Mouse (Mus musculus) kidney, adult 9 months (tissue): ENCODE results near the gene Tnfrsf18.

Experiments used
- DNase-seq: peaks from one replicate; pipeline ENCODE4 v3.0.0; 2022

Tnfrsf18 gene

GRCm38 (mm10) chr4:156033476-156034119 lies 7.6 kb downstream of the Tnfrsf18 start:
- DNase-seq: peak; percentile 64

- no peak for DNase-seq
These were observed 8.3 kb downstream of the Tnfrsf18 start for GRCm38 (mm10) chr4:156034301-156034700.

DNA sequence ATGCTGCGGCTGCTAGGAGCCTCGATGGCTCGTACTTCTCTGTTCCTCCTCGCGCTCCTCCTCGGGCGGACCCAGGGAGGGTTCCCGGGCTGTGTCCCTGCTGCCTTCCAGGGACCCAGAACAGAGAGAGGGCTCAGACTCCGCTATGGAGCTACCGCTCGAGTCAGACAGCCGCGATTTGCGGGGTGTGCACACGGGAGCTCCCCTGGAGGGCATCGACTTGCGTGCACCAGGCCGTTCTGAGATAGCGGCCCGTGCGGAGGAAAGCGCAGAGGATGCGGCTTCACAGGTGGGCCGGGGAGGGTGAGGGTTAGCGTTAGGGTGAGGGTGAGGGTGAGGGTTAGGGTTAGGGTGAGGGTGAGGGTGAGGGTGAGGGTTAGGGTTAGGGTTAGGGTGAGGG lies 8.9 kb downstream of the Tnfrsf18 start:
- no peak for DNase-seq

- no peak for DNase-seq
These were observed 18.8 kb downstream of the Tnfrsf18 start for GRCm38 (mm10) chr4:156044754-156045153.

GRCm38 (mm10) chr4:156049779-156050178 lies 23.8 kb downstream of the Tnfrsf18 start:
- DNase-seq: no peak

- DNase-seq: no peak
These were observed 24.5 kb downstream of the Tnfrsf18 start for GRCm38 (mm10) chr4:156050391-156050980.

DNA sequence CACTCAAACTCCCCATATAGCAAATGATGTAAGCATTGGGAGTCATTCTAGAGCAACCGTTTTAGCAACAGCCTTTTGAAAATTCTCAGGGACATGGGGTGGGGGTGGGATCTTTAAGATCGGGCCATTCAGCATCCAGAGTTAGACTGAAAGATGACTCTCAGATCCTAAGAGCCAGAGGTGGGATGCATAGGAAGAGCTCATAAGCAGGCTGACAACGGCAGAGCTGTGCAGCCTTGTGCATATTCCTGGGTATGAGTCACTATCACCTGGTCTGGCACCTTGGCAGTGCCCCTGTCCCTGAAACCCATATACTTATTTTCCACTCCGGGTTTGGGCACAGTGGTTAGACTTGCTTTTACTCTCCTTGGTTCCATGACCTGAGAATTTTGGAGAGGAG lies 27.1 kb downstream of the Tnfrsf18 start:
- no peak for DNase-seq

DNA sequence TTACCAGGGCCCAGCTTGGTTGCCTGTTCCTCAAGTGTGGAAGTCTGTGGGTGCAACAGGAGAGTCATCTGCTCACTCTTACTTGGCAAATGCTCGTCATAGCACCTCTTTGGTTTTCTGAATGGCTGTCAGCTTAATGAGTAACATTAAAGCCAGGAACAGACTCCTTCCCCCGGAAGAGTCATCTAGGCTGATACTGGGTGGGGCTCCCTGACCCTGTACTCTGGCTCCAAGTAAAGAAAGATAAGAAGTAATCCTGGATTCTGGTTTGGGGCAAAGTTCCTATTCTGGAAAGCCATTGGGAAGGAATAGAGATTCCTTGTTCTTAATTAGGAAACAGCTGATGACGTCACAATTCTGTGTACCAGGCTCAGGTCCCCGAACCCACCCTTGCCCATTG lies 28.2 kb downstream of the Tnfrsf18 start:
- peak; percentile 36 for DNase-seq

GRCm38 (mm10) chr4:156054606-156055005 lies 28.6 kb downstream of the Tnfrsf18 start:
- peak; percentile 86 for DNase-seq

DNA sequence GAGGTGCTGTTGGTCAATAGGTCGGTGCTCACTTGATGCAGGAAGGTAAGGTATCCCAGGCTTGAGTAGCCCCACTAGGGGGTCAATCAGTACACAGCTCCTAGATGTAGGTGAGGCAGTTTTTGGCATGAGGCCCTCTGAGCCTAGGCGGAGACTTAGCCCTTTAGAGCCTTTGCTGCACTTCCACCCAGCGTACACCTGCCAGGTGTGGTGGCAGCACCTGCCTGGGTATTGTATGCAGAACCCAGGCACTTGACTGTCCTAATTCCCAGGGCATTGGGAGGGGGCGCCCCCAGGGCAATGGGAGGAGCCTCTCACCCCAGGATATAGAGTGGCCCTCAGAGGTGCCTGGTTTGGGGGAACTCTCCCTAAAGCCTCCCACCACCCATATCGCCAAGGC lies 29.2 kb downstream of the Tnfrsf18 start:
- no peak for DNase-seq

DNA sequence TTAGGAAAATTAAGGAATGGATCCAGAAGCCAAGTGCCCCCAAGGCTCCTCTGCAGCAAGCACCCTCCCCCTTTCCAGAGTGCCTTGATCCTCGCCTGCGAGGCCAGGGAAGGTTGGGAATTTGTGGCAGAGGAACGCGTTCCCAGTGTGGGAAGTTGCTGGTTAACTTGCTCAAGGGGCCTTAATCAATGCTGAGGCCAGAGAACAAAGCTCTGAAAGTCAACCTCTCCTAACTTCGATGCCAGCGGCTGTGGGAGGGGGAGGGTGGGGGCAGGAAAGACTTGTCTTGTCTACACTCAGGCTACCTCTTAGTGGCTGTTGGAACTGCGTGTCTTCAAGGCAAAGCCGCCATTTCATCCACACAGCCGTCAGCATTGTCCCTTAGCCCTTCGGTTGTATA lies 31.7 kb downstream of the Tnfrsf18 start:
- peak; percentile 45 for DNase-seq

- DNase-seq: no peak
These were observed 32.9 kb downstream of the Tnfrsf18 start for GRCm38 (mm10) chr4:156058826-156059225.

DNA sequence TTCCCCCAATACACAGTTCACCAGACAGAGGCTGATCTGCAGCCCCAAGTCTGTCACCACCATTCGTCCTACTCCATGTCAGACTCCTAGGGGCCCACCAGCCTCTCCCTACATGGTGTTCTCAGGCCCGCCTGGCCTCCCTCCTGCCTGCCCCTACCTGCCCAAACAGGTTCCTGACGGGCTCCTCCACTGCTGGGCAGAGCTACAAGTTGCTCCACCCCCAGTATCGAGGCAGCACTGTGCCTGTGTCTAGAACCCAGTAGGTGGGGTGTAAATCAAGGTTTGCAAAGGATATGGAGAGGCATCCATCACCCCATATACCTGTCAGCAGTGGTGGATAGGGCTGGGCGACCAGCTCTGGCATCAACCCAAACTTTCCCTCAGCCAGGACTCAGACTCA lies 33.3 kb downstream of the Tnfrsf18 start, which contains the start of gene Ttll10:
Gene Ttll10, minus strand, starts transcription at position 154 of the 400 bp plus-strand sequence.
- peak; percentile 74 for DNase-seq

DNA sequence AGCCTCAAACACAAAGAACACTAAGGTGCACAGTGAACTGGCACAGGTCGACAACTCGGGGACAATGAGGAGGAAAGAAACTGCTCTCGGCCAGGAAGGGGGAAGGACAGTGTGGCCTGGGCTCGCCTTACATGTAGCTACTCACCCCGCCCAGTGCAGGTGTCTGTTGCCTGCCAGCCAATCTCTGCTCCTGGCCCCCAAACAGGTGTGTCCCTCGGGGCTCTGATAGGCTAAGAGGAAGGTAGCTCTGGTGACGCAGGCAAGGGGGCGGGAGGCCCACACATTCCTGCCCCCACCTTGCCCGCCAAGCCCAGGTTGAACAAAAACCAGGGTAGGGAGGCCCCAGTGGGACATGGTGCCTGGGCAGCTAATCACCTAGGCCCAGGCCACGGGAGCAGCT lies 33.7 kb downstream of the Tnfrsf18 start:
- DNase-seq: peak; percentile 98

DNA sequence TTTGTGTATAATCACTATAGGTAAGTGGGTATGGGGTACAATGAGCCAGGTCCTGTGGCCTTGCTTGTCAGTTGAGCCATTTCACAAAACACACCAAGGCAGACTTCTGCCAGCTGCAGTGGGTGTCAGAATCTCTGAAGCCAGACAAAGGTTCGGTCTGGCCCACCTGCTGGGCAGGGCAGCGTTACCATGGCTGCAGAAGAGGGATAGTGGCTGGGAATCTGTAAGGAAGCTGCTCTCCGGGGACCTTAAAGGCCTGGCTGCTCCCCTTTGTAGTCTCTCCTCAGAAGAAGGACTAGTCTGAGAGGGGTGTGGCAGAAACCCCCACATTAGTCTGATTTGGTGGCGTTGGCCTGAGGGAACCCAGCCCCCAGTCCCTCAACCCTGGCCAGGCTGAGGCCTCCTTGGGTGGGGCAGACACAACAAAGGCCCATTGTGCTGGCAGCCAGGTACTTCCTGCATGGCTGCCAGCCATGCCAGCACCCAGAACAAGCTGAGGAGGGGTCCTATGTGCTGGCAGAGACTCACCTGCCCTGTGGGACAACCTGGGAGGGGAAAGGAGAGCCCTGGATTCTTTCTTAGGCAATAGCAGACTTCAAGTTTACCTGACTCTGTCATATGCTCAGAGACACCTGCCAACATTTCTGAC lies 38.0 kb downstream of the Tnfrsf18 start:
- DNase-seq: no peak

- DNase-seq: peak; percentile 63
These were observed 38.5 kb downstream of the Tnfrsf18 start for GRCm38 (mm10) chr4:156064510-156064897.

- DNase-seq: peak; percentile 74
These were observed 39.4 kb downstream of the Tnfrsf18 start for GRCm38 (mm10) chr4:156065156-156065894.

DNA sequence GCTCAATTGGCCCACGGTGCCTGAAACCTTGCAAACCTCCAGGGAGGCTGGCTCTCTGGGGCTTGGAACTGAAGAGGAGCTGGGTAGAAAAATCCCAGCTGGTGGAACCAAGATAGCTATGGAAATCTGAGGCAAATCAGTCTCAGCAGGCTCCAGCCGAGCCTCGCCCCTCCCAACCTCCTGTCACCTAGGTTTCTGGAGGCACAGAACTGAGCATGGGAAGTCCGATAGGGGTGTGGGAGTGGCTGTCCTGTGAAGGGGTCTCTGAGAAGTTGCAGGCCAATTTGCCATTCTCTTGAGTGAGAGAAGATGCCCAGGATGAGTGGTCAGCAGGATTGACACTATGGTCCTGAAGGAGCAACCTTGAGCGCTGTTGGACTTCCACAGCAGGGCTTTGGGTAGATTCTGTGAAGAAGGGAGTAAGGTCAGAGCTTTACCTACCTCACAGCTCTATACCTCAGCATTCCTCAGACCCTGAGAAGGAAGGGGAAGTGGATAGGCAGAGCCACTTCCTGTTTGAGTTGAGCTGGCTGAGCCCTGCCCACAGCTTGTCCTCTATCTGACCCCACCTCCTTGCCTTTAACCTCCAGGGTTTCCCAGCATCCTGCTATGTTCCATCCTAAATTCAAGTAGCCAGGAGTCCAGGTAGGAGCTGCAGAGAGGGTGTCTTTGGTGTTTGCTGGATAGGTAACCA lies 41.4 kb downstream of the Tnfrsf18 start:
- DNase-seq: no peak

DNA sequence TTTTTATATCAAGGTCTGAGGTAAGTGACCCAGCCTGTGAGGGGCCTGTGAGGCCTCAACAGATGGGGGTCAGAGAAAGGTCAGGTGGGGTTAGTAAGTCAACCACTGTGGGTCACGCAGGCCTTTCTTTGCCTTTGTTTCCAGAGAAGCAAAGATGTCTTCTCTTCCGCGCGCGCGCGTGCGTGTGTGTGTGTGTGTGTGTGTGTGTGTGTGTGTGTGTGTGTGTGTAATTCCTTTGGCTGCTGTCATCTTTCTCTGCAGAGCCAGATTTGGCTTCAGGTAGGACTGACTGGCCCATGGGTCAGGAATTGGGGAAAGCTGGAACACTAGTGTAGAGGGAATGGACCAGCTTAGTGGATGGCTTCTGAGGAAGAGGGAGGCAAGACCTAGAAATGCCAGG lies 43.7 kb downstream of the Tnfrsf18 start:
- no peak for DNase-seq

GRCm38 (mm10) chr4:156070276-156070675 lies 44.3 kb downstream of the Tnfrsf18 start:
- DNase-seq: no peak

DNA sequence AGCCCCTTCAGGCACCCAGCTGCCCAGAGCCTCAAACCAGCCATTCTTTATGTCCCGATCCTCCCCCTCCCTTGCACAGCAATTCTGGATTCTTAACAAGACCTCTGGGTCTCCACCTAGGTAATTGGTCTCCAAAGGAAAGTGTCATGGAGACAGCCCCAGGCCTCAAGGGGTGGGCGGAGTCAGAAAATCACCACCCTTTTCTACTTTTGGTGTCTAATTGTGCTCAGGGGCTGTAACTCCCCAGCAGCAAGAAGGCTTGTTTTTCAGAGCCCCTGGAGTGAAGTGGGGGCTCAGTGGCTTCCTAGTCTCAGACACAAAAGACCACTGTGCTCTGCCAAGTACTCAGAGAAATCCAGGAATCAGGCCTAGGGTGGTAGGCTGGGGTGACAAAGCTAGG lies 44.8 kb downstream of the Tnfrsf18 start:
- DNase-seq: no peak

DNA sequence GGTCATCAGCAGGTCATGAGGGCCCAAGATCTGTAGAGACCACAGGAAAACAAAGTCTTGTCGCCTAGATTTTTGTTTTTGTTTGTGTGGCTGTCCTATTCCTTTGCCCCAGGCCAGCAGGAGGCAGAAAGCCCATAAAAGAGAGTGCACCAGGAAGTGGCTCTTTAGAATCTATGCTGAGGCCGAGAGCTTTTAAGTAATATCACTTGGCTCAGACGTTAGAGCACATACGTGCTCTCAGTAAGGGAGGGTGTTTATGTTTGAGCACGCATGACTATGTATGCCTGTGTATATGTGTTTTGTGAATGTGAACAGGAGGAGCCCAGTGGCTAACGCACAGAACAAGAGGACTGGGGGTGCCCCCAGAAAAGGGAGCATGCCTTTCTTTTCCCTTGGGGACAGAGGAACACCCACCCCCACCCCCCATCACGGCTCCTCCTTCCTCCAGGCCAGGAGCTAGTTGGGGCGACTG lies 51.0 kb downstream of the Tnfrsf18 start:
- no peak for DNase-seq
